Mouse (Mus musculus): ENCODE data around the gene Rps24.

- TF ChIP-seq CTCF (IDR thresholded peaks at IDR 0.05; ENCODE audit: low read depth, low read length) (no peak), POLR2A (IDR thresholded peaks at IDR 0.05; ENCODE audit: insufficient read depth, low read length) (no peak), EP300 (IDR thresholded peaks at IDR 0.05; ENCODE audit: insufficient read depth, low read depth, low read length) (no peak)
Observed at GRCm38 (mm10) chr14:24501256-24501655, 14.3 kb downstream of the Rps24 start.

Data from ES-Bruce4 (cell line).